Mouse (Mus musculus) thymus, postnatal 10 days (tissue): Measurements from ENCODE around the gene Fgf5.

ENCODE experiments used
- DNase-seq, 2 experiments: peaks; one replicate each; pipeline ENCODE4 v3.0.0; 2021; ENCODE audit warnings: low spot score in 2 of 2

Gene Fgf5

DNA sequence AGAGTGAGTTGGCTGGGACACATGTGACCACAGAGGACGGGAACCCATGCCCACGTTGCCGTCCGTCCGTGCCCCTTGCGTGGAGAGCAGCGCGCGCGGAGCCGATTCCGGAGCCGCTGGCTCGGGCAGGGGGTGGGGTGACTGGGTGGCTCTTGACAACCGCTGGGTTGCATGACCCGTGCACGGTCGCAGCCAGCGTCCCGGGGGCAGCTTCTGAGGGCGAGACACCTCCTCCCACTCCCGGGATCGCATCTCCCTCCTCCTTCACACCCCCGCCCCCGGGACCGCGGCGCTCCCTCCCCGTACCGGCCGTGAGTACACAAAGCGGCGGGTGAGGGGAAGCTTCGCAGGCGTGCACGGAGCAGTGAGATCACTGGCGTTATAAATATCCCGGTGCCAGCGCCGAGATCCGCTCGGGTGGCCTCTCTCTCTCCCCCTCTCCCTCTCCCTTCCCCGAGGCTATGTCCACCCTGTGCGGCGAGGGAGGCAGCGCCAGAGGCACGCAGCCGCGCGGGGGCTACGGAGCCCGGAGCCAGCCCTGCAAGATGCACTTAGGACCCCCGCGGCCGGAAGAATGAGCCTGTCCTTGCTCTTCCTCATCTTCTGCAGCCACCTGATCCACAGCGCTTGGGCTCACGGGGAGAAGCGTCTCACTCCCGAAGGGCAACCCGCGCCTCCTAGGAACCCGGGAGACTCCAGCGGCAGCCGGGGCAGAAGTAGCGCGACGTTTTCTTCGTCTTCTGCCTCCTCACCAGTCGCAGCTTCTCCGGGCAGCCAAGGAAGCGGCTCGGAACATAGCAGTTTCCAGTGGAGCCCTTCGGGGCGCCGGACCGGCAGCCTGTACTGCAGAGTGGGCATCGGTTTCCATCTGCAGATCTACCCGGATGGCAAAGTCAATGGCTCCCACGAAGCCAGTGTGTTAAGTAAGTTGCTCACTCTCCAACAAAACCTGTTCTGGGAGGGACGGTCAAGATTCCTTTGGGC lies at the start of gene Fgf5:
Gene Fgf5 (plus strand): TSS at position 347 of the 984 bp plus-strand sequence.
- DNase-seq, result no peak

DNA sequence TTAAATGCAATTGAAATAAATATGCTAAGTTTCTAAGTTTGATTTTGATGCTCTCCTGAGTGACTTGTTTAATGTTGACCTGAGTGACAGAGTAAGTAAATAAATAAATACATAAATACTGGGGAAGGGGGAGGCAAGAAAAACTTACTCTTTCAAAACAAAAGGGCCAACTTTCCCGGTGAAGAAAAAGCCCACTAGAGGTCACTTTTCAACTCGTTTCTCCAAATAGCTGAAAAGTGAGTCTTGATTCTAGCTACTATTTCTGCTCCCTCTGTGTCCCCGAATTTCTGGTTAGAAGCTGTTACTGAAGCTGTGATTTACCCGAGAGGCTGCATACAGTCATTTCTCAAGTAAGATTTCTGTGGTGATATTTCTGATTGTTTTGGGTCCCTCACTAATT lies 41.5 kb upstream of the Fgf5 start:
- no peak for DNase-seq

DNA sequence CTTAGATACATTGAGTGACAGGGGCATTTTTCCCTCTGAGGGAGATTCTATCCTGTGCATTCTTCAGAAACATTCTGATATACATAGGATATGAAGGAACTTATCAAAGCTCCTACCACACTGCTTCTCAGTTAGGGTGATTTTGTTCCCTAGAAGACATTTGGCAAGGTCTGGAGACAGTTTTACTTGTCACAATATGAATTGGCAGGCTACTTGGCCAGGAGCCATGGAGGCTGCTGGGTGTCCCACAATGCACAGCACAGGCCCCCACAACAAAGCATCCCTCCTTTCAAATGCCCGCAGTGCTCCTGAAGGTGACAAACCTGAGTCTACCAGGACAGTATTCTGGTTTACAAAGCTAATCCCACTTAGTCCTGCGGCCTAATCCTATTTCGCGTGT lies 32.0 kb upstream of the Fgf5 start:
- DNase-seq, result no peak

DNA sequence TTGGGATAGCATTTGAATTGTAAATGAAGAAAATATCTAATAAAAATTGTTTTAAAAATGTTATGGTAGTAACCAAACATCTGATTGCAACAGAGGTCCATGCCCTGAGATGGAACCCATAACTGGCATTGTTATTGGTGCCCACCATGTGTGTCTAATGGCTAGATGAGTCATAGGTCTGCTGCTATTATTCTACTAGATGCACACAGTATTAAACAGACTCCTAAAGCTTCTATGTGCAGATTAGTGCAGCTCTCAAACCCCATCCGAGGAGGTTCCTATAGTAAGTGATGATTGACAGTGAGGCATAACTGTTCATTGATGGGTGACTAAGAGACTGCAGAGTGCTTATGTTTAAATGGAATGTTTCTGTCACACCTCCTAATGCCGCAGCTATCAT lies 27.3 kb upstream of the Fgf5 start:
- no peak for DNase-seq

DNA sequence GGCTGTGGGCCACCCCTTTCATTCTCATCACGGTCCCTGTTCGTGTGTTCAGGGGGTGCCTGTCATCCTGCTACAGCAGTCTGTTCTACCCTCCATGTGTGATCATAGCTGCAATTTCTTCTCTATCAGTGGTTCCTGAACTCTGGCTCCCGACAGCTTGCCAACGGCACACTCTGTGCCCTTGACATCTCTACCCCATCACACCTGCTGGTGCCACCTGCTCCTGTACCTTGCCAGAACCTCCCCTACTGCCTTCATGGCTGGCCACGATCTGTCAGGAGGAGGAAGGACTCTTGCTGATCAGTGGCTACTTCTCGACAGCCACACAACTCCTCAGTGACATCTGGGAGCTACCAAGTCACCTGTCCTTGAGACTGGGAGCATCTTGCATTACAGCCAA lies 24.5 kb upstream of the Fgf5 start:
- no peak for DNase-seq

DNA sequence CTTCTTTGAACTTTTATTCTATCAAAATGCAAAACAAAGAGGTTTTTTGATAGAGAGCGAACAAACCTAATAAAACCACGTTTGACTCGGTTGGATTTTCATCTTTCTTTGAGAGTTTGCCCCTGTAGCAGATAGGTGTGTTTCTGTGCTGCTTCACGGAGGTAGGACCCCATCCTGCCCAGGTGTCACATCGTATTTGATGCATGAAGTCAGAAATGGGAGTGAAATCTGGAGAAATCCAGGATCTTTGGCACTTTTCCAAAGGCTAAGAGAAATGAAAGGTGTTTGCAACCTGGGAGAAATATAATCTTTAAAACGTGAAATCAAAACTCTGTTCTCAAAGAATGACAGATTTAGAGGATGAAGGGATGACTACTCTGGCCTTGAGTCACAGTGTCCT lies 15.5 kb upstream of the Fgf5 start:
- DNase-seq, result no peak

DNA sequence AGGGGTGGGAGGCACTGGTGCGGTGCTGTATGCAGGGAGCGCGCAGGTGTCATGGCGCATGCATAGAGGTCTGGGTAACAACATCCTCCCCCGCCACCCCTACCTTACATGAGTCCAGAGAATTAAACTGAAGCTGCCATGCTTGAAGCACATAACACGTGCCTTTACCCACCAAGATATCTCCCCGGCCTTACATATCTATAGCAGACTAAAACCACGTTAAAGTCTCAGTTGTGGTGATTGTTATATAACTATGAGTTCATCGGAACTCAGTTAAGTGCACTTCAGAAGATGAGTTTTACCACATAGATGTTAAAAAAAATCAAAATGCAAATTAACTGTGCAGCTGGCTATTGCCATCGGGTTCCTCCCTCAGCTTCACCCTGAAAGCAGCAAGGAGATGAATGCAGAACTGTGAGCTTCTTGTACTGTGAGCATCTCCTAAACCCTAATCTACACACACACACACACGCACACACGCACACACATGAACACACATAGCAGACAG lies 12.6 kb upstream of the Fgf5 start:
- DNase-seq, result no peak

DNA sequence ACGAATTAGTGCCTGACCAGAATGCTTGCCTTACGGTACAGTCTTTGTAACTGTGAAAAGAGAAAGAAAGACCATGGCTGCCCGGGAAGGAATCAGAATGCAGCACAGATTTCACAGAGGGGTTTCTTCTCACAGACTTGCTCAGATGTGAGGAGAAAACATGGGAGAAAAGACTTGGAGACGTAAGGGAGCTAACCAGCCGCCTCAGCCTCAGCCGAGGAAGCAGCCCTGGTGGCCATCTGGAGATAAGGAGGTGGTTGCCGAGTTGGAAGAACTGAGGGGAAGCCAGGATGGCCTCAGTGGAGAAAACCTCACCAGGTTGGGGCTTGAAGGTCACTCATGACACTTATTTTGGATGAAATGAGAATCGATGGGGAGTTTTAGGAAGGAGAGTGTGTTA lies 8.7 kb upstream of the Fgf5 start:
- no peak for DNase-seq

DNA sequence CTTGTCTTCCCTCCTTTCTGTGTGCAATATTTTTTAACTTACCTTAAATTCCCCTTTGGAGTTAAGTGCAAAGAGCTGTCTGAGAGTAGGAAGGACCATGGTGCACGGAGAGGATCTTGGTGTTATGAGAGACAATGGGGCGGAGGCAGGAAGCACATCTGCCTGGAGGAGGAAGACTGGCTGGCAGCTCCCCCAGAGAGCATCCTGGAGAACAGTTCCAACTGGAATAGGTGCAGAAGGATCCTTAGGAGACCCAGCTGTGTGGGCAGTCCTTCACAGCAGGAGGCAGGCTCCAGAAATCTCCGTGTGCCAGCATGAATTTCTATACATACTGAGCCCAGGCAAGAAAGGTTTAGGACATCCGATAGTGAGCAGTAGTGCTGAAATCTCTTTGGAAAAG lies 8.0 kb upstream of the Fgf5 start:
- DNase-seq, result no peak

DNA sequence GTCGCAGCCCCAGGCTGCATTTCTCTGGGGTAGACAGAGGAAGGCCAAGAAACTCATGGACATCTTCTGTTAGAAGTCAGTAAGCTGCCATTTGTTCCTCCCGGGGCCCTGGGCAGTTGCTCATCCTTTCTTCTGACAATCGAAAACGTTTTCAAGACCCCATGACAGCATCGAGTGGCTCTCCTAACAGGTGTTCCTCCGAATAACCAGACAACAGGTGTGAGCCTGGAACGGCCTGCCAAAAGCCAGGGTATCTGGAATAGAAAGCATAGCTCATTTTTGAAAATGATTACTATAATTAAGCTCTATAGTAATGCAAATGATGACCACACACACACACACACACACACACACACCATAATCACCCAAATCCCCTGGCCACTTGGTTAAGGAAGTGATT lies 7.2 kb upstream of the Fgf5 start:
- DNase-seq, result no peak

DNA sequence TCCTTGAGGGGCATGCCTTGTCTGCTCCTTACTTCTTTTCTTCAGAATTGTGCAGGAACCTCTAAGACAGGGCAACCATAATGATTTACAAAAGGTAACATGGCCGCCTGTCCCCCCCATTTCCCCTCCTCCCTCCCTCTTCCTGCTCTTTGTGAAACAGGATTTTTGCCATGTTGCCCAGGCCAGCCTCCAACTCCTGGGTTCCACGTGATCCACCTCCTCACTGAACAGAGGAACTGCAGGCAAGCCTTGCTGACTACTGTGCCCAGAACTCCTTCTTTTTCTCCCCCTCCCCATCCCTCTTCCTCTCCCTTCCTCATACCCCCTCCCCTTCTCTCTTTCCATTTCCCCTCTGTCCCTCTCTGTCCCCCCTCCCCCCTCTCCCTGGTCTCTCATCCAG lies 6.5 kb upstream of the Fgf5 start:
- DNase-seq, result no peak

DNA sequence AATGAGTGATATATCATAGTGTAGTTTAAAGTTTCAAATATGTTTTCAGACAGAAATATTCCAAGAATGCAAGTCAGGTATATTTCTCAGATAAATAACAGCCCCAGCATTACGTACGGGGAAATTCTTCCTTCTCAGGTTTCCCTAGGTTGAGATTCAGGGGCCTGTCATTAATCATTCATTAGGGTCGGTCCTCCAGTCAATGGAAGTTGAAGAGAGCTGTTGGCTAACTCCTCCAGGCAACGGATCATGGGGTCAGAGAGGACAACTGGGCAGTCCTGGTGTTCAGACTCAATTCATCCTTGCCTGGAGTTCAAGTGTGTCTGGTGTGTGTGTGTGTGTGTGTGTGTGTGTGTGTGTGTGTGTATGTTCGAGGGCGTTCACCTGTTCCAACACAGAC lies 837 bp upstream of the Fgf5 start:
- DNase-seq, result no peak

DNA sequence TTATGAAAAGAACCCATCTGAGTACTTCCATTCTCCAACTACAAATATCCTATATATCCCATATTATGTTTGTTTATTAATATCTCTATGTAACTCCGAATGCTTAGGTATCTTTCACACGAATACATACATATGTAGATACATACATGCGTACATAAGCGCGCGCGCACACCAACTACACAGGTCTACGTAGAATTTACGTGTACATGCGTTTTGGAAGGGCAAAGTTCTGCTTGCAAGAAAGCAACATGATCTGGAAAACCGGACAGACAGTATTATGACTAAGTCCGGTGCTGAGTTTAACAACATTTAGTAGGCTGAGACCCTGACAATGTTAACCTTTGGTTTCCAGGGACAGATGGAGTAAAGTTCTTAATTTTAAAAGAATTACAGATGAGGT lies 1.2 kb downstream of the Fgf5 start:
- no peak for DNase-seq

DNA sequence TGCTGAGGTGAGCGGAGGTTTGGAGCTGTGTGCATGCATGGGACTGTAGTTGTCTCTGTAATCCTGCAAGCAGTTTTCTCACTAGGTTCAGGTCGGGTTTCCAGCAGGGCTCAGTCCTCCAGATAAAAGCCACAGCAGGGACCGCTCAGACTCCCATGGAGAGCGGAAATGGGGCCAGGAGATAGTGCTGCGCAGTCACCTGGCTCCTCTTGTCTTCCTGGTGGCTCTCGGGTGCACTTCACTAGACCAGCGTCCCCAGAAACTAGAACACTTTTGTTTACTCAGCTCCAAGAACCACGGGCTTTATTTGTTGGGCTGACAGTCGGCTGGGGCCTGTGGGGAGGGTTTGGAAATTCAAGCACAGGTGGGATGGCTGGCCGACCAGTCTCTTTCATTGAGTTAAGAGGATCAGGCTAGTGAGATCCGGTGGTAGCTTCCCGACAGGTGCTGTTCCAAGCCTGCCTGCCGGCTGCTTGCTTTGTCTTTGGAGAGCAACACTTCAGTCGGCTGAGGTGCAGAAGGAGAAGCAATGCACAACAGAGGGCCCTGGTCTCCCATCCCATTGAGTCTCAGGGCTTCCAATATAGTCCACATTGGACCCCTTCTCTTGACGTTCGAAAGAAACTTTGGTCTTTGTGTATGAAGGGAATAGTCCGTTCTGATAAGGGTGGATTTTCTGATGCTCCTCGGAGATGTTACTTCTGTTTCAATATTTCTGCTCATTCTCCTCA lies 1.9 kb downstream of the Fgf5 start:
- DNase-seq, result no peak

DNA sequence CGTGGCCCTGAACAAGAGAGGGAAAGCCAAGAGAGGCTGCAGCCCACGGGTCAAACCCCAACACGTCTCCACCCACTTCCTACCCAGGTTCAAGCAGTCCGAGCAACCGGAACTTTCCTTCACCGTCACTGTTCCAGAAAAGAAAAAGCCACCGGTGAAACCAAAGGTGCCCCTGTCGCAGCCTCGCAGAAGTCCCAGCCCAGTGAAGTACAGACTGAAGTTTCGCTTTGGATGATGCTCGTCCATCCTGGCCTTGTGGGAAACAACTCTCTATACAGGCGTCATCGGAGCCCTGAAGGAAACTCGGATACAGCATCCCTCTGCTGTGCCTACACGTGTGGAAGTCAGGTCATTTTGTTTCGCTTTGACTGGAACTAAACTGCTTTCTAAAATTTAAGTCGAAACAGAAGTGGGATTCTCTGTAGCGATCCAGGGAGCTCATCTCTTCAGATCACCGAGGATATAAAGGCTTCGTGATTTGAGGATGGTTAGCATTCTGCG lies 21.4 kb downstream of the Fgf5 start:
- DNase-seq, result no peak

DNA sequence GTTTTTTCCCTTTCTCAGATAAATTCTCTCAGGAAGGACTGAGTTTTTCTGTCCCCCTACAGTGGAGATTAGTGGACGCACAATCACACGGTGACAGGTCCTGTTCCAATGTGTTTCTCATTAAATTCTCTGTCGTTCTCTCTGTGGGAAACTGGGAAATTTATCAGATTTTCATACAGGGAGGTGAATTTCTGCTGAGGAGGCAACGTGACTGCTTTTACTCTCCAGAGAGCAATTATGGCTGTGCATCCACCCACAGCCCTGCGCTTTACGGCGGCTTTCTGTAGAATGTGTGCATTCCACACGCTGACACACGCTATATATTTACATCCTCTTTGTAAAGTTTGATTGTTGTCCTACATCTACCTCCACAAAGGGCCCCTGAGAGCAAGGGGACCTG lies 28.0 kb downstream of the Fgf5 start:
- DNase-seq, result no peak

DNA sequence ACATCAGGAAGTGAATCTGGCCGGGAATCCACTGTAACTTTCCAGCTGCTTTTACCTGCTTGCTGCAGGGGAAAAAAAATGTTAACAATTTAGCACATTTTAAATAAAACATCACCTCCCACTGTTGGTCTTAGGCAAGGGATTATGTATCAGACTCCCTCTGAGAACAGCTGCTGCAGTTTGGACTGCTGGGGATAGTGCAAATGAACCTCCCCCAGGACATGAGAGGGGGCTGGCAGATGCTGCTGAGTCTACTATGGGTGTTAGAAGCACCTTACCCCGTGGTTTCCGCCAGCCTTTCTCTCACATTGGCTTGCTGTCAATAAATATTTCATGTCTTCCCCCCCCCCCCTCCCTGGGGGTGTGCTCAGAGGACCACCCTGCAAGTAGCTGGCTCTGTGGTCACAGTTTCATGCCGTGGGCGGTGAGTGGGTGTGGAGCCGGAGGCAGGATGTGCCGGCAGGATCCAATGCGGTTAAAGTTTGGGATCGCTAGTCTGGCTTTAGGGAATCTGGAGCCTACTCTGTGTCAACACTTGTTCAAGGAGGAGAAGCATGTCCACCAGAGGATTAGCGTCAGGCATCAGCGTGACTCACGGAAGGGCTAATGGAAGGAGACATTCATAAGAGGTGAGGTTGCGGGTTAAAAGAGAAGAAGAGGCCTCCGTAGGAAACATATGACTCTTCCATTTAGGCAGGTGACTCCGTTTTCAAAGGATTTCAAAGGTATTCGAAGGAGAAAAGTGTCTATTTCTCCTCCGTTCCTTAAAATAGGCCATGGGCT lies 29.9 kb downstream of the Fgf5 start:
- no peak for DNase-seq

DNA sequence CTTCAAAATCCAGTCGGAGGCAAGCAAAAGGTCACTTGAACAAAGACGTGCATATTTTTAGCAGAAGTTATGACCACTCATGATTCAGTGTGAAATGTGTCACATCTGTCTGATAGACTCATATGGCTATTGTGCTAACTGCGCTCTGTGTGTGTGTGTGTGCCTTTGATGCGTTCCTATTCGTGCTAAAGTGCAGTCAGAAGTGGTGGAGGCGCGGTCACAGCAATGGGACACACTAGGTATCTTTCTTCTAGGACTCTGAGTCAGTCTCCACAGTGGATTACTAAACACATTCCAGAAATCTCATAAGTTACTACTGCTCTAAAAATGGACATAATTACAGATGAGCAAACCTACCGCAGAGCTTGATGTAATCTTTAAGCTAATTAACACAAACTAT lies 36.7 kb downstream of the Fgf5 start:
- no peak for DNase-seq

DNA sequence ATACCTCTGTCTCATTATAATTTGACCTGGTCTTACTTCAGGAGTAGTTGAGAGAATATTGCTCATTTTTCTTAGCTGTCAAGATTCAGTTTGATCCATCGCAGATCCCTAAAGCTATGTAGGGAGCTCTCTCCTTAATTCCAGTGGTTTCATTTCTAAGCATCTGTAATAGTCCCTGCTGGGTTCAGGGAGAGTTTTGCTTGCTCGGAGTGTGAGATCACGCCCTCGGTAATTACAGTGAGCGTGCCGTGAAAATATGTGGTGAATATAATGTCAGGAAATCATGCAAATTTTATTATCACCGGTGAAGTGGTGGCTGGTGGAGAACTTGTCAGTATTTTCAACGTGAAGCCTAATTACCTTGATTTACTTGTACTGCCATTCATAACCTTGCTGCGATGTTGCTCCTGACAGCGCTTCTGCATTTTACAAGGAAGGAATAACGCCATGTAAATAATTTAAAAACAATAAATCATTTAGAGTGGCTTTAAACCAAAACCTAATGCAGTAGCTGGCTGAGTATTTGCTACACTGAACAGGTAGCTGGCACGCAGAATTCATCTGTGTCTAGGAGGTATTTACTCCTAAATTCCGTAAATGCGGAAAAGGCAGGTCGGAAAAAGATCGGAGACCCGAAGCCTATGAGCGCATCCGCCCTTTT lies 38.5 kb downstream of the Fgf5 start:
- no peak for DNase-seq

DNA sequence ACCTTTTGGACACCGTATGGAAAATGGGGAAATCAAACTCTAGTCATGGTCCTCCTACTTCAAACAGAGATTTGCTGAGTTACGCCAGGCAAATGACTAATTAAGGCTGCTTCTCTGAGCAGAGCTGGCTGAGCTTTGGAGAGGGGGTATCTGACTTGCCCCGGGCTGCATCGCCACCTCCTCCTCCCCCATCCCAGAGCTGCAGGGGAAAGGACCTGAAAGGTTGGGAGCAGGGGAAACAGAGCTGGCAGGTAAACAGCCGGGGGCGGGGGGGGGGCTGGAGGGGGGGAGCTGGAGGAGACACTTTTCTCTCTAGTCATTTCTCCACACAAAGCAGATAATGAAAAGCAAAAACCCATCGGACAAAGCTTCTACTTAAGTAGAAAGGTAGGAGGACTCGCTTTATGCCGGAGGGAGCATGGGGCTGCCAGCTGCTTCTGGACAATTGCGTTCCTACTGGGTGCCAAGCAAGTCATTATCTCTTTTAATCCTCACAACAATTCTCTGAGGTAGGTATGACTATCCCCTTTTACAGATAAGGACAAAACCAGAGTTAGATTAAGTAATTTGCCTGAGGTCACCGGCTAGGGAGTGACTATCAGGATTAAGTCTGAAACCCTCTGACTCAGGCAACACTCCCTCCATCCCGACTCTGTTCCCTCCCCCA lies 39.2 kb downstream of the Fgf5 start:
- DNase-seq, result no peak

DNA sequence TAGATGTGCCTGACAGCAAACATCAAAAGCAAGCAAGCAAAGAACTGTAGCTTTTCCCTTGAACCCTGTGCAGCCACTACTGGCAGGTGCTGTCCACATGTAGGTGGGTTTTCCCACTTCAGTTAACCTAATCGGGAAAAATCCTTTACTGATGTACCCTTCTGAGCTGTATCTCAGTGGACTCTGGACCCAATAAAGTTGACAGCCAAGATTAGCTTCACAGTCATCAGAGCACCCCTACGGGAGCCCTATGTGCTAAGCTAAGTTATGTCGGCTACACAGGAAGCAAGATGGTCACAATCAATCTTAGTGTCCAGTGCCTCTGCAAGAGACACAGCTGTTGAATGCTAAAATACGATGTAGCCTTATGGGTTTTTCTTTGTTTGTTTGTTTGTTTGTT lies 46.1 kb downstream of the Fgf5 start:
- DNase-seq, result no peak
